Mouse (Mus musculus): ENCODE data around the gene Gramd1b.

Gramd1b gene

GRCm38 (mm10) chr9:40337131-40337820, 193.9 kb downstream of the Gramd1b start:
- no peak for DNase-seq (ENCODE audit: low read depth, low spot score)

DNA sequence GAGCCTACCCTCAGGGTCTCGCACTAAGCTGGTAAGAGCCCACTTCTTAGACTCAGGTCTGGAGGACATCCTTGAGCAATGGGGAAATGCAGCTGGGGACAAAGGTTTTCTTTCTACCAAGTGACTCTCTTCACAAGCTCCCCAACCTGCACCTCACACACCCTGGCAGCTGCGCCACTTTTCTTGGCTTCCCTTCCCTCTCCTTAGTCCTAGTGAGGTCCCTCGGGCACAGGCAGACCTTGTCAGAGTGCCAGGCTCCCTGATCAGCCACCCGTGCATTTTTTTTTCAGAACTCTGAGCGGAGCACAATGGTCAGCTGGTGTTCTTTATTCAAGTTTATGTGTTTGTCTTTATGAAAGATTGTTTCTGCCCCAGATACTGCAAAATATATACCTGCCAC, 194.5 kb downstream of the Gramd1b start:
- DNase-seq (ENCODE audit: low read depth, low spot score), result no peak

- no peak for DNase-seq (ENCODE audit: low read depth, low spot score)
Observed at GRCm38 (mm10) chr9:40334617-40335016, 196.6 kb downstream of the Gramd1b start.

DNA sequence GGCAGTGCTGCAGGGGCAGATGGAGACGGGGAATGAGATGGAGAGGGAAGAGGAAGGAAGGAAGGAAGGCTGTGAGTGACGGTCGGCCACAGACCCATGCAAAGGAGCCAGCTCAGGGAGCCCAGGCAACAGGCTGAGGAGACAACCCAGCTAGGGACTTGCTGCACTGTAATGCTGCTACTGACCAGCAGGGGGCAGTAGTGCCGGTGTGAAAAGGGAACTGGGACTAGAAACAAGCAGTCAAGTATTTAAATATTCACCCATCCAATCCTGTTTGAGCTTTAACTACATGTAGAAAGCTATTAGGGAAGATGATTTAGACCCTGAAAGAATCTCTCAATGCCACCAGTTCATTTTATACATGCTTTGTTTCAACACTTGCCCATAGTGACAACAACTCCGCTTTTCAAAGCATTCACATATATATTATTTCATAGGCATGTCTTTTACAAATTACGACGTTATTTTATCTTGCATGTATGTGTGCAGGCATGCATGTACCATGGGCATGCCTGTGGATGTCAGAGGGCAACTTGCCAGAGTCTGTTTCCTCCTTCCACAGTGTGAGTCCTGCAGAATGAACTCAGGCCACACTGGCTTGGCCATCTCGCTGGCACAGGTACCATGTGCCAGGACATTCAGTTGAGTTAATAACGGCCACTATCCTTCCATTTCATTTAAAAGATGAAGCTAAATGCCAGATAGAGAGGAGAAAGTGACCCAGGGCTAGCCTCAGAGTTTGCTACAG, 197.4 kb downstream of the Gramd1b start:
- DNase-seq (ENCODE audit: low read depth, low spot score), result peak; percentile 67

DNA sequence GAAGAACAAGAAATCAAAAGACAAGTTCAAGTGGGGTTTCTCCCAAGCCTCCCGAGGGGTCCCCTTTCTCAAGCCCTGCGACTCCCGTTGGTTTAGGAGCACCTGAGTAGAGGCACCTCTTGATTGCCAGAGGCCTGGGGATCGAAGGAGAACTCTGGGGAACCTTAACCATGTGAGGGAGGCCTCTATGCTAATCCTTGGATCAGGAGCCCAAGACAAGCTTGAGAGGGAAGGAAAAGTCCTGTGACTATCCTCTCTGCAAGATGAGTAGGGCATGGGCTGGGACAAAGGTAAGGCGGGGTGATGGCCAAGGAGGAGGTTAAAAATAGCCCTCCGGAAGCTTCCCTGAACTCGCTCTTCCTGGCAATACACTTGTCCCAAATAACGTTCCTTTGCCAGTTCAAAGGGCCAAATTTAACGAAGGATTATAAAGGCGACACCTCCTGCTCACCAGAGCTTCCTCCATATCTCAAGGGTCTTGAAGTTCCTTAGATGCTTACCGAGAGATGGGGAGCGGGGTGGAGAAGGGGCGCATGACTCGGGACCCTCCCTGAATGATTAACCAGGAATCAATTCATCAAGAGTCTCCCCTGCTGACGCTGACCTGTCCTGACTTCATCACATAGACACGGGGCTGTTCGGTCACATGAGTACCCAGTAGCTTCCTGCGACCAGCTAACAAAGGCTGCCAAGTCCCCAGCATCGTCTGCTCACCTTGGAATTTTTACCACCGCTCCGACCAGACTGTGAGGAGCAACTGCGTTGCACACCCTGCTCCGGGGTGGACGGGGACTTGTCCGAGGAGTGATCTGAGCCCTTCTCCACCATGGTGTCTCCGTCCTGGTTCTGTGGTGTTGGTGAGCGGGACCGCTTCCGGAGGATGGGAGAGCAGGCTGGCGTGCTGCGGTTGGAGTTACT, 198.2 kb downstream of the Gramd1b start:
- no peak for DNase-seq (ENCODE audit: low read depth, low spot score)

- DNase-seq (ENCODE audit: low read depth, low spot score), result no peak
Observed at GRCm38 (mm10) chr9:40332326-40332725, 198.9 kb downstream of the Gramd1b start.

GRCm38 (mm10) chr9:40331411-40332286, 199.5 kb downstream of the Gramd1b start:
- DNase-seq (ENCODE audit: low read depth, low spot score), result no peak

GRCm38 (mm10) chr9:40330609-40331382, 200.4 kb downstream of the Gramd1b start:
- DNase-seq (ENCODE audit: low read depth, low spot score), result peak; percentile 74

DNA sequence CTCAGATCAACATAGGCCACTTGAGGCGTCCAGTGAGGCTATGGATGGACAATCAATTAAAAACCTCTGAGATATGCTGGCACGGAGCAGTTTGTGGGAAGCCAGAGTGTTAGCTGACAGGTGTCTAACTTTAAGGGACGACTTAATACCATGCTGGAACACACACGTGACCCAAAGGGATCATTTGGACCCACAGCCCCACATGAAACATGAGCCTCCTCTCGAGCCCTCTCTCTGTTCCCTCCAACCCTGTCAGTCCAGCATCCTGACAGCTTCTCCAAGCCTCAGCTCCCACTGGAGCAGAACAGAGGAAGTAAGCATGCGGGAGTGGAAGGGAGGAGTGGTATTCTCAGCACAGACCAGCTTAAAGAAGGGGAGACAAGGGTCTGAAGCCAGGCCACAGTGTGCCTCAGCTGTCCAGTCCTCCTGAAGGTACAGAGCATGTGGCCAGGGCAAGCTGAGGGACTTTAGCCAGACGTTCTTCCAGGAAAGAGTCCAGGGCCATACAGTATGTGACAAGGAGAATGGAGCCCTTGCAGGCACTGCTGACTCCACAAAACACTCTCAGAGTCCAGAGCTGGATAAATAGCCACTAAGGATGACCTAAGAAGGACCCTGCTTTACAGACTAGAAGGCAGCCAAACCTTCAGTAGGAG, 204.8 kb downstream of the Gramd1b start:
- DNase-seq (ENCODE audit: low read depth, low spot score), result no peak

DNA sequence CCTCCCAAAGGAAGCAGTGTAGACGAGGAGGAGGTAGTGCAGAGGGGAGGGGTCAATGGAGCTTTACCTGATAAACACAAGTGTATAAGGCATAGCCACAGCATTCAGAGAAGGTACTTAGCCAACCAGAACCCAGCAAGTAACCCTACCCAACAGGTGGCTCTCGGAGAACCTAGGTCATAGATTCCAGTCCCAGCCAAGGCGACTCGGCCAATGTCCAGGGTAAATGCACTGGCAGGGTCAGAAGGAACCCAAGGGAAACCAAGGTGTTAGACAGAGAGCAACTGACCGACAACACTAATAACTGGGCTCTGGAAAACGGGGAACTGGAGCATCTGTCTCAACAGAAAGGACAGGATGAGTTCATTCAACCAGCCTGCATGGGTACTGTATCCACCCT, 206.4 kb downstream of the Gramd1b start:
- no peak for DNase-seq (ENCODE audit: low read depth, low spot score)

- DNase-seq (ENCODE audit: low read depth, low spot score), result no peak
Observed at GRCm38 (mm10) chr9:40324232-40324792, 206.9 kb downstream of the Gramd1b start.

DNA sequence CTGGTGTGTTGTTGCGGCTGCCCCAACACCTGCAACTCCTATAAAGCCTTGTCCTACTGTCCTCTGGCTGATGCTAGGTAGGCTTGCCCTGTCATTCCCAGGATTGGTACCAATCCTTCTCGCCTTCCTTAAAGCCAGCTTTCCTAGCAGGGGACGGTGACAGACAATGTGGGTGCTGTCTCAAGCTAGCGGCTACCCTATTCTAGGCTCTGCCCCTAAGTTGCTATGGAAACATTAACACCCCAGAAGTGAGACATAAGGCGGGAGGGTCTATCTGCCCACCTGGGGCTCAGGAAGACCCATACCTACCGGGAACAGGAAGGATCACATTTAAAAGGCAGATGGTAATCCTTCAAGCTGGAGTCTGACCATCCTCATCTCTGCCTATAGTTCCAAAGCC, 207.4 kb downstream of the Gramd1b start:
- DNase-seq (ENCODE audit: low read depth, low spot score), result no peak

- DNase-seq (ENCODE audit: low read depth, low spot score), result no peak
Observed at GRCm38 (mm10) chr9:40323171-40323570, 208.0 kb downstream of the Gramd1b start.

DNA sequence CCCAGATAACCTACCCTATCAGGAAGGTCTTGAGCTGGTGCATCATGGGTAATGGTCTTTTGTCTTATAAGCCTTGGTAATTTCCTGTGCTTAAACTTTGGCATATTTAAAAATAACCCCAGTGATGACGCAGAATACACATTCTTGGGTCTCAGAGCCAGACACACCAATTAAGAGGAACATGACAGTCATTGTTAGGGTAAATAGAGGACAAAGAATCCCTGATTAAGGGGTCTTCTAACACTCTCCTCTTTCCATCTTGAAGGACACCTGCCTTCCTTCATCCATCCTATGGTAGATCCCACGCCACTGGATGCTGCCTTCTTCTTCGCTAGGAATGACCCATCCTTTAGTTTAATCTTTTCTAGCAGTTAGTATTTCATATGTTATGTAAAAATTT, 208.8 kb downstream of the Gramd1b start:
- DNase-seq (ENCODE audit: low read depth, low spot score), result no peak

DNA sequence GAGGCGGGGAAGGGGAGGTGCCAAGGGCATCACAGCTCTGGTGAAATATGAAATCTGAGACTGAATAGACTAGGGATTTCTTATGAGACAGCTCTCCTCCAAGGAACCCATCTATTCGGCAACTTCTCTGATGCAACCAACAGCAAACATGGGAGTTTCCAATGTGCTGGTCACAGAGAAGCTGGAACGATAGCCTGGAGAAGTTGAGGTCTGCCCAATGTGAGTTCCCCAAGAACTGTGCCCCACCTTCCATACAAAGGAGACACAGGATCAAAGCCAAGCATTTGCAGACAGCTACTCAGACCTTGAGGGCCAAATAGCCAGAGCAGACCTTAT, 209.5 kb downstream of the Gramd1b start:
- DNase-seq (ENCODE audit: low read depth, low spot score), result no peak

DNA sequence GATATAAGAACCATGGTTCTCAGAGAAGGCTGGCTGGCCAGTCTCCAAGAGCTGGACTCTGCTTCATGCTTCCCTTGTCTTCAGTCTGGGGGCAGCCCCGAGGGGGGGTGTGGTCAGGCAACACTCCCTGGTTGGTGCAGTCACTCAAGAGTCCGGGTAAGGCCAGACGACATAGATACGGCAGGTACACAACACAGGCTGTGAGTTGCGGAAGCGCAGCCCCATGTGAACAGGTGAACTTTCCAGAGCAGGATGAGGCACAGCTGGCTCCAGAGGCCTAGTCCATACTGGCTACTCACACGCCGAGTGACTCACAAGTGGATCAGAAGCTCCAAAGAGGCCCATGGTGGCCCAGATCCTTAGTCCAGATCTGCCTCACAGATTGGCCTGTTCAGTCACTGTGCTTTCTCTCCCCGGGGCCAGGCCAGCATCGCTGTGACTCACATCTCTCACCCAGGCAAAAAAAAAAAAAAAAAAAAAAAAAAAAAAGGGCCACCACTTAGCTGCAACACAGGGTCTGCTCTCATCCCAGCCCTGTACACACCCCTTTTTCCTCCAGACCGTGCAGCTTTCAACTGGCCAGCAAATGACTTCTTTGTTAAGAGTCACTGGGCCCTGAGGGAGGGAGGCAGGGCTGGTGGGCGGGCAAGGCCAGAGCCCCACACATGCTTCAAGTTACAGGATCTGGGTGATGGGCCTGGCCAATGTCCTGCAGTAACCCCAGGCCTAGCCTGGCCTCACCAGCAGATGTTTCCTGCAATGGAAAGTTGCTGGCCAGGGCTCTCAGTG, 210.1 kb downstream of the Gramd1b start:
- DNase-seq (ENCODE audit: low read depth, low spot score), result no peak

- no peak for DNase-seq (ENCODE audit: low read depth, low spot score)
Observed at GRCm38 (mm10) chr9:40320405-40320804, 210.8 kb downstream of the Gramd1b start.

GRCm38 (mm10) chr9:40318771-40319170, 212.4 kb downstream of the Gramd1b start:
- DNase-seq (ENCODE audit: low read depth, low spot score), result no peak

DNA sequence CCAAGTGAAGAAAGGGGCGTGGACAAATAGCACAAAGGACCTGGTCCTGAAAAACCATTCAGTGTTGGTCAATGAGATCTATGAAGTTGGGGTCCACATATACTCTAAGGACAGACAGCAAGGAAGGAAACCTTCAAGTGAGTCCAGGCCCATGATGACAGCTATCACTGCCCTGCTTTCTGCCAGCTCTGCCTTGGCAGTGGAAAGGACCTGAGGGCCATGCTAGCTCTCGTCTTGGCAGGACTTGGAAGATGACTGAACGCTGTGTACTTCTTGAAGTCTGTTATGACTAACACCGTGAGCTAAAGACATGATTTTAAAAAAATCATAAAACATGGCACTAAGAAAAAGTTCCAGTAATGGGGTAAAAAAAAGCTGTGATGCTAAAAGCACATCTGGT, 213.4 kb downstream of the Gramd1b start:
- DNase-seq (ENCODE audit: low read depth, low spot score), result no peak

Data from CD4-positive helper T cell, adult 2 months (primary cell).